ENCODE assay signal across 17 mouse cellular contexts in genomic region chr7:101383756-101384155, GRCm38 (mm10). TPM values are rescaled to one million over a fixed set of nuclear protein-coding genes. Genes with fewer than 3 reads are reported as not detected.
A peak's percentile ranks its signal among the peaks of the same experiment; 100 is the strongest.
DNase-seq lines count a peak whose midpoint lies in the region; ATAC-seq and TF ChIP-seq lines count a peak whose summit lies in the region.
"Had no signal": no experiment of that assay in that cellular context is flagged by ENCODE, and none has a peak within 500 bp of the region (broad histone marks: within the 10 kb centered on the region; RNA-seq: fewer than 3 reads in every experiment).

No protein-coding gene starts in this region.

- H3K4me1 ChIP-seq in heart, embryonic 10.5 days, result peaks cover 65% of the 10 kb centered on the region
- peaks cover 16% of the 10 kb centered on the region for H3K4me1 ChIP-seq in liver, adult 2 months (ENCODE audit: control insufficient read depth, insufficient read depth, low read length)
- peaks cover 40% of the 10 kb centered on the region for H3K4me1 ChIP-seq in liver, embryonic 11.5 days (replicated peaks; ENCODE audit: control insufficient read depth, insufficient read depth, low read length)
- H3K4me1 ChIP-seq in G1E (ENCODE audit: insufficient read depth, low read depth, low read length), result peaks cover 67% of the 10 kb centered on the region
- H3K4me1 ChIP-seq: midbrain, embryonic 15.5 days had no signal

- no peak for DNase-seq in heart, embryonic 10.5 days (ENCODE audit: low spot score)
- DNase-seq in heart, adult 8-10 months (ENCODE audit: low spot score), result no peak
- peak; percentile 33 for DNase-seq in liver, adult 2 months (ENCODE audit: extremely low read depth, low read depth, low spot score)
- DNase-seq in liver, embryonic 11.5 days (ENCODE audit: low spot score), result no peak
- peak; percentile 35 for DNase-seq in G1E (ENCODE audit: low spot score)
- DNase-seq in ovary, postnatal 10 days (ENCODE audit: low spot score), result no peak
- DNase-seq in embryo, embryonic 10 days (ENCODE audit: low spot score), result no peak
- DNase-seq: cerebellum, adult 9-11 months; heart, postnatal 4 days; thymus, adult 2 months had no signal

- H3K27ac ChIP-seq in heart, embryonic 10.5 days, result peak overlapping the region; percentile 37; the same call in 1 of the 2 replicates
- H3K27ac ChIP-seq in liver, adult 2 months (replicated peaks; ENCODE audit: insufficient read depth, low read depth, low read length), result no peak overlapping the region
- no peak overlapping the region for H3K27ac ChIP-seq in liver, embryonic 11.5 days (ENCODE audit: low read depth, low read length)
- H3K27ac ChIP-seq in macrophage, result peak overlapping the region; percentile 97
- H3K27ac ChIP-seq: forebrain, embryonic 13.5 days; midbrain, embryonic 15.5 days; neural tube, embryonic 12.5 days had no signal

- ATAC-seq in liver, embryonic 11.5 days (replicated peaks; ENCODE audit: low FRiP score), result no peak
- ATAC-seq in G1E (ENCODE audit: extremely low read depth, insufficient number of reproducible peaks, low FRiP score, poor library complexity, severe bottlenecking), result peak; percentile 37; the same call in 1 of the 2 replicates
- ATAC-seq: forebrain, embryonic 13.5 days; midbrain, embryonic 15.5 days had no signal

- H3K4me2 ChIP-seq in liver, embryonic 11.5 days, result no peak overlapping the region
- H3K4me2 ChIP-seq: forebrain, embryonic 13.5 days; midbrain, embryonic 15.5 days; neural tube, embryonic 12.5 days had no signal

- no peaks in the 10 kb centered on the region for H3K9me3 ChIP-seq in heart, embryonic 10.5 days
- H3K9me3 ChIP-seq in liver, embryonic 11.5 days (ENCODE audit: control insufficient read depth, low read length), result no peaks in the 10 kb centered on the region
- no peaks in the 10 kb centered on the region for H3K9me3 ChIP-seq in G1E (replicated peaks)
- H3K9me3 ChIP-seq: forebrain, embryonic 13.5 days; midbrain, embryonic 15.5 days; neural tube, embryonic 12.5 days had no signal

- H3K9ac ChIP-seq in liver, adult 2 months (ENCODE audit: low read depth, low read length), result no peak overlapping the region
- H3K9ac ChIP-seq in liver, embryonic 11.5 days (ENCODE audit: low read depth, low read length), result no peak overlapping the region
- H3K9ac ChIP-seq: forebrain, embryonic 13.5 days; midbrain, embryonic 15.5 days; neural tube, embryonic 12.5 days had no signal

- no peak overlapping the region for H3K4me3 ChIP-seq in heart, embryonic 10.5 days
- no peak overlapping the region for H3K4me3 ChIP-seq in liver, adult 2 months (ENCODE audit: insufficient read depth, low read depth, low read length)
- no peak overlapping the region for H3K4me3 ChIP-seq in liver, embryonic 11.5 days (ENCODE audit: low read depth, low read length)
- H3K4me3 ChIP-seq in G1E (ENCODE audit: low read depth, low read length) (no peak overlapping the region; the same call in 1 of the 2 replicates), macrophage (ENCODE audit: inconsistent target) (peak overlapping the region; percentile 40)
- H3K4me3 ChIP-seq: forebrain, embryonic 13.5 days; heart, adult 2 months; midbrain, embryonic 15.5 days; neural tube, embryonic 12.5 days had no signal

- no peak for TF ChIP-seq POLR2A in liver, adult 2 months (IDR thresholded peaks at IDR 0.05; ENCODE audit: extremely low read depth, insufficient read depth, low read length)

- peaks cover 7% of the 10 kb centered on the region; the same call in 1 of the 2 replicates for H3K79me2 ChIP-seq in liver, adult 2 months (ENCODE audit: control insufficient read depth, insufficient read depth, low read length)
- H3K79me2 ChIP-seq in macrophage (ENCODE audit: inconsistent target), result peaks cover 91% of the 10 kb centered on the region

- 61% methylated on average over 3 of the region's 3 CpGs for WGBS in heart, embryonic 10.5 days
- WGBS in liver, adult 2 months, result 76% methylated on average over 3 of the region's 3 CpGs
- 42% methylated on average over 3 of the region's 3 CpGs for WGBS in liver, embryonic 11.5 days
- 6% methylated on average over 3 of the region's 3 CpGs for WGBS in macrophage (ENCODE audit: missing documents)

- no peaks in the 10 kb centered on the region for H3K27me3 ChIP-seq in heart, embryonic 10.5 days (ENCODE audit: insufficient read depth, poor library complexity, severe bottlenecking)
- H3K27me3 ChIP-seq in liver, adult 2 months (ENCODE audit: control insufficient read depth, insufficient read depth, low read length), result no peaks in the 10 kb centered on the region
- no peaks in the 10 kb centered on the region for H3K27me3 ChIP-seq in liver, embryonic 11.5 days (replicated peaks; ENCODE audit: control insufficient read depth, insufficient read depth, low read length)
- H3K27me3 ChIP-seq in G1E (ENCODE audit: insufficient read depth, low read length), result no peaks in the 10 kb centered on the region
- H3K27me3 ChIP-seq: midbrain, embryonic 15.5 days; neural tube, embryonic 12.5 days had no signal

- H3K36me3 ChIP-seq in heart, embryonic 10.5 days, result no peaks in the 10 kb centered on the region
- peaks cover 6% of the 10 kb centered on the region; the same call in 1 of the 2 replicates for H3K36me3 ChIP-seq in liver, adult 2 months (ENCODE audit: control insufficient read depth, insufficient read depth, low read length)
- H3K36me3 ChIP-seq in liver, embryonic 11.5 days (ENCODE audit: control insufficient read depth, insufficient read depth, low read length), result 0 out of 2 replicates have a peak, but pooled peaks cover 5% of the 10 kb centered on the region
- H3K36me3 ChIP-seq in G1E (replicated peaks) (peaks cover 87% of the 10 kb centered on the region), macrophage (ENCODE audit: inconsistent target) (peaks cover 27% of the 10 kb centered on the region)
- H3K36me3 ChIP-seq: midbrain, embryonic 15.5 days; neural tube, embryonic 12.5 days had no signal

- no peak for TF ChIP-seq CTCF in liver, adult 2 months (IDR thresholded peaks at IDR 0.05; ENCODE audit: low read depth, low read length)
- no peak for TF ChIP-seq CTCF in G1E (IDR thresholded peaks at IDR 0.05; ENCODE audit: low read depth, low read length)

RNA-seq across cellular contexts. Expression of gene Gm45837, which starts 26.9 kb away (rescaled TPM):
- polyA plus RNA-seq in heart, embryonic 10.5 days (2016; fragmentation: Nextera tagmentation; extraction: Ambion mirVana), result 3.3 TPM in 1 of 2 replicates, not detected in the other
- 1 to 10 TPM in 2 of 4 experiments, not detected in 2; 3.7 to 4.3 TPM for total RNA-seq in heart, adult 8-10 months (2022)
- not detected in 2 replicates for total RNA-seq in liver, adult 2 months (2014; rRNA removed)
- polyA plus RNA-seq in liver, adult 2 months (2012; rRNA removed), result not detected in 2 replicates
- polyA plus RNA-seq in liver, embryonic 11.5 days (2014; fragmentation: Nextera tagmentation; extraction: Ambion mirVana), result 2.1 TPM in 1 of 2 replicates, not detected in the other
- total RNA-seq in G1E (2014; fragmentation: Nextera tagmentation) (not detected in 2 replicates), G1E (2017) (not detected in 2 replicates)
- polyA plus RNA-seq in G1E (2012) (0.02 and 0.03 TPM in 2 replicates), macrophage (2018) (2.8 TPM in 1 of 3 replicates, not detected in the others)
- 10 to 100 TPM in 8 of 26 experiments, 1 to 10 TPM in 17, not detected in 1; 1.9 to 22.7 (median 5.4) TPM for total RNA-seq in macrophage (2018; cell fraction: chromatin; rRNA removed)
- total RNA-seq in macrophage (2018; cell fraction: cytosol; rRNA removed), result 1 to 10 TPM in 18 of 26 experiments, under 1 TPM in 2, not detected in 6; 0.83 to 4.0 (median 2.2) TPM
- total RNA-seq in macrophage (2018; cell fraction: nucleus; rRNA removed), result 1 to 10 TPM in 22 of 26 experiments, under 1 TPM in 2, not detected in 2; 0.34 to 9.1 (median 3.7) TPM
- total RNA-seq: heart, adult 2 months had no signal
- polyA plus RNA-seq: C2C12; forebrain, embryonic 13.5 days; heart, adult 2 months; kidney, embryonic 16.5 days; midbrain, embryonic 15.5 days; neural tube, embryonic 12.5 days; thymus, adult 2 months had no signal

RNA-seq across cellular contexts. Expression of gene Arap1, which starts 35.9 kb away (rescaled TPM):
- 15.9 and 24.6 TPM in 2 replicates for polyA plus RNA-seq in heart, embryonic 10.5 days (2016; fragmentation: Nextera tagmentation; extraction: Ambion mirVana)
- 10 to 100 TPM; 27.2 to 40.0 (median 28.4) TPM for total RNA-seq in heart, adult 8-10 months (2022)
- 43.8 and 51.0 TPM in 2 replicates for total RNA-seq in liver, adult 2 months (2014; rRNA removed)
- polyA plus RNA-seq in liver, adult 2 months (2012; rRNA removed), result 88.2 and 89.2 TPM in 2 replicates
- 33.8 and 33.9 TPM in 2 replicates for polyA plus RNA-seq in liver, embryonic 11.5 days (2014; fragmentation: Nextera tagmentation; extraction: Ambion mirVana)
- 39.7 and 67.6 TPM in 2 replicates for total RNA-seq in G1E (2014; fragmentation: Nextera tagmentation)
- total RNA-seq in G1E (2017), result 102 and 115 TPM in 2 replicates
- 55.1 and 62.0 TPM in 2 replicates for polyA plus RNA-seq in G1E (2012)
- 1,000 to 10,000 TPM; 1,474 to 3,673 (median 2,470) TPM for total RNA-seq in macrophage (2018; cell fraction: chromatin; rRNA removed)
- total RNA-seq in macrophage (2018; cell fraction: cytosol; rRNA removed), result 100 to 1,000 TPM; 324 to 594 (median 401) TPM
- total RNA-seq in macrophage (2018; cell fraction: nucleus; rRNA removed), result 1,000 to 10,000 TPM in 21 of 26 experiments, 100 to 1,000 TPM in 5; 671 to 1,624 (median 1,183) TPM
- polyA plus RNA-seq in macrophage (2018), result 195 to 293 TPM (median 225 TPM) in 3 replicates

RNA-seq across cellular contexts. Expression of gene Pde2a, which starts 37.7 kb away (rescaled TPM):
- 1.6 and 12.0 TPM in 2 replicates for polyA plus RNA-seq in heart, embryonic 10.5 days (2016; fragmentation: Nextera tagmentation; extraction: Ambion mirVana)
- total RNA-seq in heart, adult 8-10 months (2022), result 10 to 100 TPM; 46.1 to 58.6 (median 52.8) TPM
- 11.4 and 13.2 TPM in 2 replicates for total RNA-seq in liver, adult 2 months (2014; rRNA removed)
- 7.7 and 7.9 TPM in 2 replicates for polyA plus RNA-seq in liver, adult 2 months (2012; rRNA removed)
- polyA plus RNA-seq in liver, embryonic 11.5 days (2014; fragmentation: Nextera tagmentation; extraction: Ambion mirVana), result 14.4 and 15.0 TPM in 2 replicates
- total RNA-seq in G1E (2014; fragmentation: Nextera tagmentation) (not detected in 2 replicates), G1E (2017) (0.12 and 0.55 TPM in 2 replicates)
- polyA plus RNA-seq in G1E (2012) (not detected in 2 replicates), macrophage (2018) (2.0 to 6.1 TPM (median 3.1 TPM) in 3 replicates)
- total RNA-seq in macrophage (2018; cell fraction: chromatin; rRNA removed), result 10 to 100 TPM in 11 of 26 experiments, 1 to 10 TPM in 15; 1.3 to 24.2 (median 8.1) TPM
- 1 to 10 TPM in 13 of 26 experiments, under 1 TPM in 12, not detected in 1; 0.11 to 5.7 (median 1.0) TPM for total RNA-seq in macrophage (2018; cell fraction: cytosol; rRNA removed)
- total RNA-seq in macrophage (2018; cell fraction: nucleus; rRNA removed), result 1 to 10 TPM in 22 of 26 experiments, under 1 TPM in 2, not detected in 2; 0.56 to 8.7 (median 3.0) TPM

Comparison
In these comparisons a context has a peak if more than half of its experiments do, and no peak if none do; other contexts are left out.
1. DNase-seq: peak in liver, adult 2 months (single experiment) and G1E (single experiment); none in heart, embryonic 10.5 days (single experiment), heart, adult 8-10 months (single experiment), liver, embryonic 11.5 days (single experiment), ovary, postnatal 10 days (single experiment) and embryo, embryonic 10 days (single experiment).
2. H3K27ac ChIP-seq: peak in heart, embryonic 10.5 days (single experiment) and macrophage (single experiment); none in liver, adult 2 months (single experiment) and liver, embryonic 11.5 days (single experiment).